Mouse (Mus musculus) liver, embryonic 13.5 days (tissue): ENCODE data around the gene Manbal. TPM values are rescaled to one million over a fixed set of nuclear protein-coding genes. Genes with fewer than 3 reads are reported as not detected.

ENCODE experiments used
- ATAC-seq: fragments of 200-750 bp; cut with Nextera tagmentation; 2 replicates; pipeline ENCODE4 v1.8.0; 2017; ENCODE audit warnings: low read depth, mild to moderate bottlenecking, moderate number of reproducible peaks, moderate library complexity
- DNase-seq: peaks from one replicate; pipeline ENCODE4 v3.0.0; 2022
- H3K27ac ChIP-seq: fragments of 300-500 bp; sonication (generic); 2 replicates; pipeline ENCODE4 v1.5.1; 2015; ENCODE audit warnings: moderate library complexity, mild to moderate bottlenecking, inconsistent platforms
- H3K27me3 ChIP-seq: fragments of 300-500 bp; sonication (generic); 2 replicates; pipeline ENCODE4 v1.6.1; 2015; ENCODE audit warnings: mild to moderate bottlenecking, inconsistent platforms
- H3K36me3 ChIP-seq: fragments of 300-500 bp; sonication (generic); 2 replicates; pipeline ENCODE4 v1.6.1; 2015; ENCODE audit warnings: mild to moderate bottlenecking, inconsistent platforms
- H3K4me1 ChIP-seq: fragments of 300-500 bp; sonication (generic); replicated peaks from 2 replicates; pipeline ENCODE4 v1.6.1; 2015; ENCODE audit warnings: inconsistent platforms
- H3K4me2 ChIP-seq: fragments of 300-500 bp; sonication (generic); 2 replicates; pipeline ENCODE4 v1.6.1; 2015; ENCODE audit warnings: inconsistent platforms, mild to moderate bottlenecking, moderate library complexity
- H3K4me3 ChIP-seq: fragments of 300-500 bp; sonication (generic); replicated peaks from 2 replicates; pipeline ENCODE4 v1.5.1; 2015; ENCODE audit warnings: mild to moderate bottlenecking, inconsistent platforms
- H3K9ac ChIP-seq: fragments of 300-500 bp; sonication (generic); 2 replicates; pipeline ENCODE4 v1.6.1; 2015; ENCODE audit warnings: mild to moderate bottlenecking, inconsistent platforms
- H3K9me3 ChIP-seq: fragments of 300-500 bp; sonication (generic); replicated peaks from 2 replicates; pipeline ENCODE4 v1.6.1; 2016; ENCODE audit warnings: inconsistent platforms
- WGBS: fragments of 180-500 bp; shearing (Covaris S2); methylation state at CpG from one replicate; pipeline ENCODE4 v1.1.7; 2015; ENCODE audit not compliant: insufficient replicate concordance; 5-methylcytosine and 5-hydroxymethylcytosine counted together
- polyA plus RNA-seq: library from polyadenylated mRNA; unstranded; fragments of >200 nt; fragmentation: Nextera tagmentation; extraction: Ambion mirVana; gene quantifications from 2 replicates; pipeline ENCODE4 v1.2.1, GENCODE M21; 2015

Gene Manbal
- polyA plus RNA-seq, 1 experiment from 2014 or later = 25.6 TPM

DNA sequence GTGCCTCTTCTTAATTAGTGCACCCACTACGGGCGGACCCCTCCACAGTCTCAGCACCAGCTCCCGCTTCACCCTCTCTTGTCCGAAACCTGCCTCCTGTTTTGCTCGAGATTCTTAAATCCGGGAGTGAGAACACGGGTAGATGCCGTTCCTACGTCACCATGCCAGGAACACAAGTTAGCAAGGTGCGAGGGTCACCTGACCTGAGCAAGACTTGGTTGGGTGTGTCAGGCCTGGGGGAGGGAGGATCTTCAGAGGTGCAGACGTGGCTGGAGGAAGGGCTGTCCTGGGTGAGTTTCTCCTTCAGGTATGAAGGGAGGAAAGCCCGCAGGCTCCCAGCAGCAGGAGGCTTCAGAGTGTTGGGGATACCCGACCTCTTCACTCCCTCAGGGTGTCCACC is 50.8 kb downstream of the Manbal start, which contains the start of gene Src:
Gene Src (plus strand): TSS at position 239 of the 400 bp plus-strand sequence.
- Histone ChIP-seq H3K27ac (no peak within 1 kb of the TSS), H3K36me3 (no peaks in the 10 kb centered on the region), H3K9me3 (no peaks in the 10 kb centered on the region), H3K9ac (no peak within 1 kb of the TSS), H3K4me1 (peaks cover 19% of the 10 kb centered on the region), H3K4me3 (no peak within 1 kb of the TSS), H3K4me2 (no peak within 1 kb of the TSS), H3K27me3 (peaks cover 13% of the 10 kb centered on the region)
- ATAC-seq = no peak
- WGBS = 26% methylated on average over 13 of the region's 13 CpGs
- no peak for DNase-seq

DNA sequence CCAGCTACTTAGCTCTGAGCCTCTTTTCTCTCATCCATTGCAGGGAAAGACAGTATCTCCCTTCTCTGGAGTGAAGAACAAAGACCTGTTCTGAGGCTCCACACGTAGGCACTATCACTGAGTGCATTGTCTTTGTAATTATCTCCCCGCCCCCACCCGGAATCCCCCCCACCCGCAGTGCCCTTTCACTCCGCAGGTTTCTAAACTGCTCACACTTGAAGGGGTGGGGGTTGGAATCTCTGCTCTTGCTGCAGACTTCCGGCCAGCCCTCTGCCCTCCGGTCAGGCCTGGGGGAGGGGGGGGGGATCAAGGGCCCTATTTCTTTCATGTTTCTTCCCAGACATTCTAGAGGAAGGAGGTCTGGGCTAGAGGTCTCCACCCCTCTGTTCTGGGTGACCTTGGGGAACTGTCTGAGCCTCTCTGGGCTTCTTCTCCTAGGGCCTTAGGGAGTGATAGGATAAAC is 51.2 kb downstream of the Manbal start:
- DNase-seq (no peak), ATAC-seq (no peak)
- Histone ChIP-seq H3K4me3 (no peak overlapping the region), H3K4me2 (no peak overlapping the region), H3K27ac (no peak overlapping the region), H3K9me3 (no peaks in the 10 kb centered on the region), H3K4me1 (peaks cover 23% of the 10 kb centered on the region), H3K9ac (no peak overlapping the region), H3K36me3 (no peaks in the 10 kb centered on the region), H3K27me3 (peaks cover 17% of the 10 kb centered on the region)
- 10% methylated on average over 7 of the region's 7 CpGs for WGBS

GRCm38 (mm10) chr2:157419506-157419905 is 52.1 kb downstream of the Manbal start:
- H3K9me3 ChIP-seq = no peaks in the 10 kb centered on the region
- no peak for DNase-seq
- H3K36me3 ChIP-seq = no peaks in the 10 kb centered on the region
- ATAC-seq = no peak
- H3K27me3 ChIP-seq = peaks cover 26% of the 10 kb centered on the region
- H3K27ac ChIP-seq = no peak overlapping the region
- H3K4me1 ChIP-seq = peaks cover 23% of the 10 kb centered on the region
- H3K4me2 ChIP-seq = no peak overlapping the region
- H3K4me3 ChIP-seq = no peak overlapping the region
- H3K9ac ChIP-seq = no peak overlapping the region

GRCm38 (mm10) chr2:157420404-157420803 is 53.0 kb downstream of the Manbal start:
- no peak for ATAC-seq
- peaks cover 25% of the 10 kb centered on the region for H3K4me1 ChIP-seq
- no peak overlapping the region for H3K27ac ChIP-seq
- H3K36me3 ChIP-seq = no peaks in the 10 kb centered on the region
- peaks cover 35% of the 10 kb centered on the region for H3K27me3 ChIP-seq
- WGBS = 72% methylated on average over 4 of the region's 4 CpGs
- no peak overlapping the region for H3K4me3 ChIP-seq
- H3K4me2 ChIP-seq = no peak overlapping the region
- H3K9me3 ChIP-seq = no peaks in the 10 kb centered on the region
- no peak overlapping the region for H3K9ac ChIP-seq
- DNase-seq = no peak

GRCm38 (mm10) chr2:157422062-157422655 is 54.8 kb downstream of the Manbal start:
- ATAC-seq = no peak
- Histone ChIP-seq H3K27ac (peak overlapping the region; percentile 26), H3K4me1 (peaks cover 31% of the 10 kb centered on the region), H3K4me2 (no peak overlapping the region), H3K4me3 (no peak overlapping the region), H3K9ac (no peak overlapping the region), H3K36me3 (no peaks in the 10 kb centered on the region), H3K9me3 (no peaks in the 10 kb centered on the region), H3K27me3 (peaks cover 40% of the 10 kb centered on the region)
- WGBS = 56% methylated on average over 11 of the region's 11 CpGs
- DNase-seq = no peak

GRCm38 (mm10) chr2:157422854-157423705 is 55.7 kb downstream of the Manbal start:
- Histone ChIP-seq H3K27me3 (peaks cover 40% of the 10 kb centered on the region), H3K4me2 (peak overlapping the region; percentile 68), H3K9me3 (no peaks in the 10 kb centered on the region), H3K36me3 (no peaks in the 10 kb centered on the region), H3K9ac (no peak overlapping the region), H3K4me3 (no peak overlapping the region), H3K27ac (peak overlapping the region; percentile 26), H3K4me1 (peaks cover 31% of the 10 kb centered on the region)
- WGBS = 46% methylated on average over 11 of the region's 11 CpGs
- no peak for DNase-seq
- peak; percentile 51 for ATAC-seq

- WGBS = 10% methylated on average over 21 of the region's 21 CpGs
- Histone ChIP-seq H3K27me3 (peaks cover 40% of the 10 kb centered on the region), H3K4me3 (peak overlapping the region; percentile 61), H3K36me3 (no peaks in the 10 kb centered on the region), H3K4me1 (peaks cover 27% of the 10 kb centered on the region), H3K9ac (peak overlapping the region; percentile 72), H3K27ac (no peak overlapping the region; the same call in 1 of the 2 replicates), H3K9me3 (no peaks in the 10 kb centered on the region), H3K4me2 (peak overlapping the region; percentile 68)
- ATAC-seq (no peak), DNase-seq (no peak)
Observed at GRCm38 (mm10) chr2:157423706-157424125, 56.3 kb downstream of the Manbal start.

DNA sequence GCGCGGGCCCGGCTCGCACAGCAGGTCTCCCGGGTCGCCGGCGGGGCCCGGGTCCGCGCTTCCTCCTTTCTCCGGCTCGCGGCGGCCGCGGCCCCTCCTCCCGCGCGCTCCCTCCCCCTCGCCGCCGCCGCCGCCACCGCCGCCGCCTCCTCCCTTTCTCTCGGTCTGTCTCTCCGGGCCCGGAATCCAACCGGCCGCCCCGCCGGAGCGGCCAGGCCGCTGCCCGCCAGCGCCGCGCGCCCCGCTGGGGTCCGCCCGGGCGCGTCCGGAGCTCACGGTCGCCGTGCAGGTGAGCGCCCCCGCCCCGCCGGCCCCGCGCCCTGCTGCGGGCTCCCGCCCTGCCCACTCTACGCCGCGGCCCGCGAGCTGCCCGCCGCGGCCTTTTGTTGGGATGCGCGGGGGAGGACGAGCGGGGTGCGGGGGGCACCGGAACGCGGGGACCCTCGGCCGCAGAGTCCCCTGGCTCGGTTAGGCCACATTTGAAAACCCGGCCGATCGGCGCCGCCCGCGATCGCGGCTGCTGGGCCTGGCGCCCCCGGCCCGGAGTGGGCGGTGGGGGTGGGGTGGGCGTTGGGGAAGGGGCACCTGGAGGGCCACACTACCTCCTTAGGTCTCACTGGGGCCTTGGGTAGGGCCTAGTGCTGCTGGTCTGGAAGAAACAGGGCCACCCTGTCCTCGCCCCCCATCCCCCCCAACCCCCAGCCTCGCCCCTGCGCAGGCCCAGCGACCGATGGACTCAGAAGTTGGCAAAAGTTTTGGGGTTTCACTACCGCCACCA is 56.9 kb downstream of the Manbal start:
- Histone ChIP-seq H3K4me3 (peak overlapping the region; percentile 61), H3K36me3 (no peaks in the 10 kb centered on the region), H3K9ac (peak overlapping the region; percentile 72), H3K27me3 (peaks cover 40% of the 10 kb centered on the region), H3K9me3 (no peaks in the 10 kb centered on the region), H3K27ac (peak overlapping the region; percentile 53), H3K4me2 (peak overlapping the region; percentile 68), H3K4me1 (peaks cover 25% of the 10 kb centered on the region)
- 5% methylated on average over 59 of the region's 98 CpGs for WGBS
- DNase-seq = no peak
- ATAC-seq = no peak

DNA sequence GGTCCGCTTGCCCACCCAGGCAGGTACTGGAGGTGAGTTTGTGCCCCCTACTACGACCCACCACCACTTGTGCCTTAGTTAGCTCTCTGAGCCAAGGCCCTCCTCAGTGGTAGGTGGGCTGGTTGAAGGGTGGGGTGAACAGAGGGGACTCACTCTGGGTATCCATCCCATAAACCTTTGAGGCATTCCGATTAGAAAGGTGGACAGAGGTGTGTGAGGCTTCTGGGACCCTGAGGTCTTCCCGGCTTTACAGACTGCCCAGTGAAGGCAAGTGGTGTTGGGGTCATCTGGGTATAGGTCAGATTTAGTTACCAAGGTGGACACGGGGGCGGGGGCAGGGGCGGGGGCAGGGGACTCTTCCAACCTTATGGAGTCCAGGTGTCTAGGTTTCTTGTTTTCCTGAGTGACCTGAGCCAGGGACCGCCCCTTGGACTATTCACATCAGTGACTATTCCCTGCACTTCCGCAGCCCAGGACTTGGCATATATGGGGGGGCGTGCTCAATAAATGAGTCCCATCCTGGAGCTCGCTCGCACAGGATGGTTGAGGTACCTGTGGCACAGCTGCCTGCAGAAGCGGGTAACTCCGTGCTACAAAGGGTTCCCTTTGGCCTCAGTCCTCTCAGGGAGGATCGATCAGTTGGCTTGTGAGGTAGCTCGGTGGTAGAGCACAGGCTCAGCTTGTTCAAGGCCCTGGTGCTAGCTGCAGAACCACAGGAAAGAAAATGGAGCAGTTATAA is 57.7 kb downstream of the Manbal start:
- Histone ChIP-seq H3K4me2 (peak overlapping the region; percentile 68), H3K4me3 (peak overlapping the region; percentile 61), H3K9ac (peak overlapping the region; percentile 72), H3K9me3 (no peaks in the 10 kb centered on the region), H3K27me3 (peaks cover 40% of the 10 kb centered on the region), H3K36me3 (no peaks in the 10 kb centered on the region), H3K27ac (peak overlapping the region; percentile 29; the same call in 1 of the 2 replicates), H3K4me1 (peaks cover 25% of the 10 kb centered on the region)
- no peak for DNase-seq
- WGBS = 69% methylated on average over 16 of the region's 16 CpGs
- ATAC-seq = no peak

- Histone ChIP-seq H3K4me1 (peaks cover 26% of the 10 kb centered on the region), H3K27me3 (peaks cover 40% of the 10 kb centered on the region), H3K4me3 (no peak overlapping the region), H3K36me3 (no peaks in the 10 kb centered on the region), H3K27ac (no peak overlapping the region), H3K9ac (no peak overlapping the region), H3K9me3 (no peaks in the 10 kb centered on the region), H3K4me2 (no peak overlapping the region; the same call in 1 of the 2 replicates)
- no peak for ATAC-seq
- WGBS = 53% methylated on average over 6 of the region's 6 CpGs
- no peak for DNase-seq
Observed at GRCm38 (mm10) chr2:157425643-157425988, 58.2 kb downstream of the Manbal start.
